Mouse (Mus musculus) liver, adult 2 months (tissue): ENCODE results near the gene Mical2. TPM values are rescaled to one million over a fixed set of nuclear protein-coding genes. Genes with fewer than 3 reads are reported as not detected.

Source experiments
- DNase-seq: peaks from one replicate; pipeline ENCODE4 v3.0.0-alpha.2; 2011; ENCODE audit warnings: low read depth, low spot score; ENCODE audit errors: extremely low read depth
- H3K27ac ChIP-seq: fragments of 200-500 bp; replicated peaks from 2 replicates; pipeline ENCODE4 v1.5.1; 2012; ENCODE audit warnings: low read depth, mild to moderate bottlenecking, control low read depth, inconsistent platforms, low read length; ENCODE audit not compliant: insufficient read depth
- H3K27me3 ChIP-seq: fragments of 200-500 bp; 2 replicates; pipeline ENCODE4 v1.6.1; 2012; ENCODE audit warnings: mild to moderate bottlenecking, moderate library complexity, low read length, inconsistent platforms; ENCODE audit not compliant: control insufficient read depth, insufficient read depth
- H3K36me3 ChIP-seq: fragments of 200-500 bp; 2 replicates; pipeline ENCODE4 v1.6.1; 2012; ENCODE audit warnings: low read length, inconsistent platforms; ENCODE audit not compliant: control insufficient read depth, insufficient read depth
- H3K4me1 ChIP-seq: fragments of 200-500 bp; 2 replicates; pipeline ENCODE4 v1.6.1; 2011; ENCODE audit warnings: low read length; ENCODE audit not compliant: control insufficient read depth, insufficient read depth
- H3K4me3 ChIP-seq: fragments of 200-500 bp; 2 replicates; pipeline ENCODE4 v1.5.1; 2011; ENCODE audit warnings: low read depth, mild to moderate bottlenecking, control low read depth, low read length, moderate library complexity; ENCODE audit not compliant: insufficient read depth
- H3K79me2 ChIP-seq: fragments of 200-500 bp; 2 replicates; pipeline ENCODE4 v1.6.1; 2012; ENCODE audit warnings: inconsistent platforms, mild to moderate bottlenecking, low read length, moderate library complexity; ENCODE audit not compliant: control insufficient read depth, insufficient read depth
- H3K9ac ChIP-seq: fragments of 200-500 bp; 2 replicates; pipeline ENCODE4 v1.6.1; 2012; ENCODE audit warnings: low read depth, mild to moderate bottlenecking, control low read depth, inconsistent platforms, low read length
- CTCF ChIP-seq: fragments of 200-500 bp; IDR thresholded peaks from 2 replicates; pipeline ENCODE4 v1.5.1; 2011; ENCODE audit warnings: low read depth, low read length, control low read depth
- POLR2A ChIP-seq: fragments of 200-500 bp; IDR thresholded peaks from 2 replicates; pipeline ENCODE4 v1.6.1; 2011; ENCODE audit warnings: low read length, control low read depth; ENCODE audit not compliant: insufficient read depth; ENCODE audit errors: extremely low read depth
- WGBS: fragments of 180-500 bp; shearing (Covaris S2); methylation state at CpG from one replicate; pipeline ENCODE4 v1.1.7; 2018; 5-methylcytosine and 5-hydroxymethylcytosine counted together
- polyA plus RNA-seq: library from polyadenylated mRNA; depleted of rRNA; stranded (reverse); fragments of >200 nt; gene quantifications from 2 replicates; pipeline ENCODE4 v1.2.3, GENCODE M21; 2012
- total RNA-seq: library from RNA; depleted of rRNA; stranded (reverse); fragments of >200 nt; gene quantifications from 2 replicates; pipeline ENCODE4 v1.2.3, GENCODE M21; 2014

The Mical2 gene
- total and polyA plus RNA-seq, 2 experiments: 4.1 to 6.9 TPM

GRCm38 (mm10) chr7:112244071-112244470 is 18.4 kb downstream of the Mical2 start:
- no peak overlapping the region for H3K9ac ChIP-seq
- WGBS: 72% methylated on average over 2 of the region's 2 CpGs
- H3K79me2 ChIP-seq: peaks cover 27% of the 10 kb centered on the region
- no peak overlapping the region for H3K27ac ChIP-seq
- H3K4me1 ChIP-seq: peaks cover 2% of the 10 kb centered on the region
- no peaks in the 10 kb centered on the region for H3K27me3 ChIP-seq
- DNase-seq: no peak
- no peaks in the 10 kb centered on the region for H3K36me3 ChIP-seq
- H3K4me3 ChIP-seq: no peak overlapping the region
- TF ChIP-seq CTCF (no peak), POLR2A (no peak)

GRCm38 (mm10) chr7:112244683-112245082 is 19.0 kb downstream of the Mical2 start:
- H3K27ac ChIP-seq: no peak overlapping the region
- H3K9ac ChIP-seq: no peak overlapping the region
- peaks cover 5% of the 10 kb centered on the region for H3K4me1 ChIP-seq
- WGBS: 90% methylated on average over 6 of the region's 6 CpGs
- no peak for DNase-seq
- H3K4me3 ChIP-seq: no peak overlapping the region
- no peaks in the 10 kb centered on the region for H3K27me3 ChIP-seq
- H3K36me3 ChIP-seq: no peaks in the 10 kb centered on the region
- TF ChIP-seq POLR2A: no peak
- no peak for TF ChIP-seq CTCF
- H3K79me2 ChIP-seq: peaks cover 33% of the 10 kb centered on the region

- TF ChIP-seq CTCF: no peak
- no peak for TF ChIP-seq POLR2A
- peak; percentile 70 for DNase-seq
- peaks cover 5% of the 10 kb centered on the region for H3K4me1 ChIP-seq
These were observed 20.3 kb downstream of the Mical2 start for GRCm38 (mm10) chr7:112245839-112246438.

GRCm38 (mm10) chr7:112246442-112246841 is 20.8 kb downstream of the Mical2 start:
- TF ChIP-seq POLR2A: no peak
- no peak for TF ChIP-seq CTCF
- 94% methylated on average over 4 of the region's 4 CpGs for WGBS
- Histone ChIP-seq H3K4me3 (no peak overlapping the region), H3K9ac (no peak overlapping the region), H3K27me3 (no peaks in the 10 kb centered on the region), H3K27ac (no peak overlapping the region), H3K79me2 (peaks cover 45% of the 10 kb centered on the region), H3K4me1 (peaks cover 9% of the 10 kb centered on the region), H3K36me3 (no peaks in the 10 kb centered on the region)
- DNase-seq: no peak

More at GRCm38 (mm10) chr7:112245839-112246438, 20.3 kb downstream of the Mical2 start:
- H3K27ac ChIP-seq: no peak overlapping the region
- H3K27me3 ChIP-seq: no peaks in the 10 kb centered on the region
- H3K9ac ChIP-seq: no peak overlapping the region
- H3K79me2 ChIP-seq: peaks cover 41% of the 10 kb centered on the region
- H3K36me3 ChIP-seq: no peaks in the 10 kb centered on the region
- no peak overlapping the region for H3K4me3 ChIP-seq
- 29% methylated on average over 4 of the region's 4 CpGs for WGBS

- WGBS: 92% methylated on average over 3 of the region's 3 CpGs
- no peak for TF ChIP-seq POLR2A
- no peak for TF ChIP-seq CTCF
- no peak for DNase-seq
These were observed 22.2 kb downstream of the Mical2 start for GRCm38 (mm10) chr7:112247890-112248289.

GRCm38 (mm10) chr7:112249476-112249875 is 23.8 kb downstream of the Mical2 start:
- Histone ChIP-seq H3K9ac (no peak overlapping the region), H3K36me3 (no peaks in the 10 kb centered on the region), H3K27ac (no peak overlapping the region), H3K4me1 (peaks cover 9% of the 10 kb centered on the region), H3K27me3 (no peaks in the 10 kb centered on the region), H3K79me2 (peaks cover 42% of the 10 kb centered on the region), H3K4me3 (no peak overlapping the region)
- DNase-seq: no peak
- 72% methylated on average over 4 of the region's 4 CpGs for WGBS
- no peak for TF ChIP-seq POLR2A
- TF ChIP-seq CTCF: no peak

More at GRCm38 (mm10) chr7:112247890-112248289, 22.2 kb downstream of the Mical2 start:
- no peak overlapping the region for H3K4me3 ChIP-seq
- H3K27me3 ChIP-seq: no peaks in the 10 kb centered on the region
- peaks cover 43% of the 10 kb centered on the region for H3K79me2 ChIP-seq
- no peak overlapping the region for H3K27ac ChIP-seq
- H3K4me1 ChIP-seq: peaks cover 9% of the 10 kb centered on the region
- no peaks in the 10 kb centered on the region for H3K36me3 ChIP-seq
- no peak overlapping the region for H3K9ac ChIP-seq
